Mouse (Mus musculus) hindbrain, embryonic 16.5 days (tissue): ENCODE results near the gene Rin3. TPM values are rescaled to one million over a fixed set of nuclear protein-coding genes. Genes with fewer than 3 reads are reported as not detected.

ENCODE experiments used
- ATAC-seq: fragments of 200-750 bp; cut with Nextera tagmentation; 2 replicates; pipeline ENCODE4 v1.8.0; 2017; ENCODE audit warnings: moderate TSS enrichment, moderate library complexity
- H3K27ac ChIP-seq: fragments of 300-500 bp; sonication (generic); 2 replicates; pipeline ENCODE4 v1.5.1; 2014; ENCODE audit warnings: low read depth, mild to moderate bottlenecking, control low read depth, low read length, moderate library complexity
- H3K27me3 ChIP-seq: fragments of 300-500 bp; sonication (generic); replicated peaks from 2 replicates; pipeline ENCODE4 v1.6.1; 2014; ENCODE audit warnings: low read length; ENCODE audit not compliant: control insufficient read depth, insufficient read depth
- H3K36me3 ChIP-seq: fragments of 300-500 bp; sonication (generic); 2 replicates; pipeline ENCODE4 v1.6.1; 2014; ENCODE audit warnings: mild to moderate bottlenecking, low read length, moderate library complexity, mixed read lengths; ENCODE audit not compliant: control insufficient read depth, insufficient read depth
- H3K4me1 ChIP-seq: fragments of 300-500 bp; sonication (generic); 2 replicates; pipeline ENCODE4 v1.6.1; 2014; ENCODE audit warnings: low read depth, low read length; ENCODE audit not compliant: control insufficient read depth, insufficient read depth
- H3K4me2 ChIP-seq: fragments of 300-500 bp; sonication (generic); 2 replicates; pipeline ENCODE4 v1.6.1; 2014; ENCODE audit warnings: mild to moderate bottlenecking, low read length, control low read depth, moderate library complexity
- H3K4me3 ChIP-seq: fragments of 300-500 bp; sonication (generic); 2 replicates; pipeline ENCODE4 v1.5.1; 2014; ENCODE audit warnings: mild to moderate bottlenecking, low read length, control low read depth, moderate library complexity
- H3K9ac ChIP-seq: fragments of 300-500 bp; sonication (generic); 2 replicates; pipeline ENCODE4 v1.6.1; 2014; ENCODE audit warnings: low read depth, mild to moderate bottlenecking, control low read depth, low read length, moderate library complexity
- H3K9me3 ChIP-seq: fragments of 300-500 bp; sonication (generic); 2 replicates; pipeline ENCODE4 v1.6.1; 2014; ENCODE audit warnings: mild to moderate bottlenecking, low read length, moderate library complexity; ENCODE audit not compliant: control insufficient read depth
- WGBS: fragments of 180-500 bp; shearing (Covaris S2); extraction: QIAGEN DNeasy Blood & Tissue Kit; methylation state at CpG from one replicate; pipeline ENCODE4 v1.1.7; 2014; 5-methylcytosine and 5-hydroxymethylcytosine counted together
- polyA plus RNA-seq: library from polyadenylated mRNA; unstranded; fragments of >200 nt; fragmentation: Nextera tagmentation; extraction: Ambion mirVana; gene quantifications from 2 replicates; pipeline ENCODE4 v1.2.1, GENCODE M21; 2015

Rin3 gene
- polyA plus RNA-seq, 1 experiment from 2014 or later: 2.6 TPM

- H3K36me3 ChIP-seq: no peaks in the 10 kb centered on the region
- H3K9me3 ChIP-seq: no peaks in the 10 kb centered on the region
- H3K9ac ChIP-seq: no peak overlapping the region
- no peak overlapping the region for H3K4me3 ChIP-seq
- H3K27me3 ChIP-seq: no peaks in the 10 kb centered on the region
- H3K4me1 ChIP-seq: no peaks in the 10 kb centered on the region
- no peak for ATAC-seq
- 77% methylated on average over 14 of the region's 14 CpGs for WGBS
- no peak overlapping the region for H3K4me2 ChIP-seq
- no peak overlapping the region for H3K27ac ChIP-seq
Measured at GRCm38 (mm10) chr12:102345031-102345815, 62.4 kb downstream of the Rin3 start.

- no peaks in the 10 kb centered on the region for H3K9me3 ChIP-seq
- H3K27ac ChIP-seq: no peak overlapping the region
- no peaks in the 10 kb centered on the region for H3K27me3 ChIP-seq
- no peak for ATAC-seq
- H3K4me1 ChIP-seq: no peaks in the 10 kb centered on the region
- H3K4me2 ChIP-seq: no peak overlapping the region
- H3K9ac ChIP-seq: no peak overlapping the region
- 21% methylated on average over 1 of the region's 1 CpGs for WGBS
- no peaks in the 10 kb centered on the region for H3K36me3 ChIP-seq
- H3K4me3 ChIP-seq: no peak overlapping the region
Measured at GRCm38 (mm10) chr12:102346507-102346906, 63.7 kb downstream of the Rin3 start.

GRCm38 (mm10) chr12:102348447-102348846 lies 65.6 kb downstream of the Rin3 start:
- Histone ChIP-seq H3K36me3 (no peaks in the 10 kb centered on the region), H3K4me2 (no peak overlapping the region), H3K9ac (no peak overlapping the region), H3K9me3 (no peaks in the 10 kb centered on the region), H3K27ac (no peak overlapping the region), H3K4me1 (no peaks in the 10 kb centered on the region), H3K4me3 (no peak overlapping the region), H3K27me3 (no peaks in the 10 kb centered on the region)
- 95% methylated on average over 6 of the region's 6 CpGs for WGBS
- no peak for ATAC-seq

DNA sequence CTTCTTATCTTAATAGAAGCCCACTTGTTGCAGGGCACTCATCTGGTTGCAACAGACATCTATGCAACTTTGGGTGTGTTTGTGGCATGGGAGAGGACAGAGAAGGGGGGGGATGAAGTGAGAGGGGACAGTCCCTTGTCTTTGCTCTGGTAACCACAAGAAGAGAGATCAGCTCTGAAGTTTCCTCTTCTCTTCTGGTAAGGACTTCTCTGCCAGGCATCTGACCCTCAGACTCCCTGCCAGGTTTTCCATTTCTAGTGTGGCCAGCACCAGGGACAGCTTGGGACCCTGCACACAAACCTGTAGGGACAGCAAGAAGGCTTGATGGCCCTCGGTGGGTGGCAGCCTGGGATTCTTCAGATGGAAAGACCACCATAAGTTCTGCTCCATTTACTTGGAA lies 68.1 kb downstream of the Rin3 start:
- H3K4me1 ChIP-seq: no peaks in the 10 kb centered on the region
- no peaks in the 10 kb centered on the region for H3K36me3 ChIP-seq
- no peak for ATAC-seq
- no peaks in the 10 kb centered on the region for H3K9me3 ChIP-seq
- no peak overlapping the region for H3K4me3 ChIP-seq
- WGBS: 93% methylated on average over 1 of the region's 1 CpGs
- no peak overlapping the region for H3K4me2 ChIP-seq
- no peaks in the 10 kb centered on the region for H3K27me3 ChIP-seq
- no peak overlapping the region for H3K9ac ChIP-seq
- H3K27ac ChIP-seq: no peak overlapping the region

GRCm38 (mm10) chr12:102354126-102354984 lies 71.5 kb downstream of the Rin3 start:
- Histone ChIP-seq H3K4me3 (no peak overlapping the region), H3K27me3 (no peaks in the 10 kb centered on the region), H3K9ac (no peak overlapping the region), H3K4me2 (no peak overlapping the region), H3K4me1 (no peaks in the 10 kb centered on the region), H3K27ac (no peak overlapping the region), H3K36me3 (no peaks in the 10 kb centered on the region), H3K9me3 (no peaks in the 10 kb centered on the region)
- 85% methylated on average over 10 of the region's 10 CpGs for WGBS
- ATAC-seq: no peak

DNA sequence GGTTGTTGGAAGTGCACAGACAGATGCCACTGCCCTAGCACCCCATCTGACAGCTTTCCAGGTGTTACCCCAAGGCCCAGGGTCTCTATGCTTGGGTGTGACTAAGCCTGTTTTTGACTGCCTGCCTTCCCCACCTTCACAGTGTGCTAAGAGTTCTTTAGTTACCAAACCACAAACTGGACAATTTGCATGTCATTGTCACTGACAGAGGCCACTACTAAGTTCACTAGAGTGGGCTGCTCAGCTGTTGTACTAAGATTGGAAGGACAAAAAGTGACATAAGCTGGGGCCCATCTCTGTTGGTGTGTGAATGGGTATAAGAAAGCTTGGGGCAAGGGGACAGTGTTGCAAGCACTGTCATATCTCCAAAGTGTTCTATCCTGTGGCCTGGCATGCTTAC lies 72.9 kb downstream of the Rin3 start:
- Histone ChIP-seq H3K27ac (no peak overlapping the region), H3K9me3 (no peaks in the 10 kb centered on the region), H3K4me3 (no peak overlapping the region), H3K4me1 (no peaks in the 10 kb centered on the region), H3K27me3 (no peaks in the 10 kb centered on the region), H3K4me2 (no peak overlapping the region), H3K36me3 (no peaks in the 10 kb centered on the region), H3K9ac (no peak overlapping the region)
- ATAC-seq: no peak

DNA sequence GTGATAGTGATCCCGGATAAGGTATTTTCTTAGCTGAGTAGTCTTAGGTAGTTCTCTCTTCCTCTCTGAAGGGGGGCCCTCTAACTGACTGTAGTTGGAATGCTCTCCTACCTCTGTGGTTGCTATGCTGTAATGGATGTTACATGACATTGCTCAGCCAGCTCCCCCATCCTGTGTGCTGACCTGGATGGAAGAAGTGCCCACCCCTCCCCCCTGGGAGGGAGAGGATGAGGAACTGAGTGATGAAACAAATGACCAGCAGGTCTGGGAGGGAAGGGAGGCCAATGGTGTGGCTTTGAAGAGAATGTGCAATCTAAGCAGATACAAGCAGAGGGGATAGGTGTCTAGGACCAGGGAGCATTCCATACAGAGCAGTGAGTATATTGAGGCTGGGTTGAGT lies 73.9 kb downstream of the Rin3 start:
- no peak overlapping the region for H3K4me3 ChIP-seq
- no peak for ATAC-seq
- H3K36me3 ChIP-seq: no peaks in the 10 kb centered on the region
- H3K4me2 ChIP-seq: no peak overlapping the region
- no peaks in the 10 kb centered on the region for H3K4me1 ChIP-seq
- no peak overlapping the region for H3K27ac ChIP-seq
- no peaks in the 10 kb centered on the region for H3K27me3 ChIP-seq
- 100% methylated on average over 1 of the region's 1 CpGs for WGBS
- H3K9ac ChIP-seq: no peak overlapping the region
- H3K9me3 ChIP-seq: no peaks in the 10 kb centered on the region

DNA sequence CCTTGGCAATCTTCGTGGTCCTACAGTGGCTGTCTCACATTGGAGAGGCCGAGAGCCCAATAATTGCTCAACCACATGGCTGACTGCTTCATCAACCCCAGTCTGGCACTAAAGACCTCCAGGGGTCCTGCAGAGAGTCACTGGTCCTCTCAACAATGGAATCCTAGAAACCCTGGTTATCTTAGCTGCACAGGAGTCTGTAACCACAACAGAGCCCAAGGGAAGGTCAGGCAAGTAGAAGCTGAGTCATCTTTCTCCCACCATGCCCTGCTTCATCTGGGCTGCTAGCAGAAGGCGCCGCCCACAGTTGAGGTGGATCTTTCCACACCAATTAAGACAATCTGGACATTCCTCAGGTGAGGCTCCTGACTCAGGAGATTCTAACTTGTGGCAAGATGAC lies 76.5 kb downstream of the Rin3 start:
- no peak overlapping the region for H3K27ac ChIP-seq
- H3K36me3 ChIP-seq: no peaks in the 10 kb centered on the region
- no peak overlapping the region for H3K9ac ChIP-seq
- no peaks in the 10 kb centered on the region for H3K9me3 ChIP-seq
- no peak for ATAC-seq
- no peaks in the 10 kb centered on the region for H3K4me1 ChIP-seq
- H3K4me2 ChIP-seq: no peak overlapping the region
- no peaks in the 10 kb centered on the region for H3K27me3 ChIP-seq
- no peak overlapping the region for H3K4me3 ChIP-seq
- WGBS: 75% methylated on average over 4 of the region's 4 CpGs
